ENCODE assay signal across 9 mouse cellular contexts in the genomic region with DNA sequence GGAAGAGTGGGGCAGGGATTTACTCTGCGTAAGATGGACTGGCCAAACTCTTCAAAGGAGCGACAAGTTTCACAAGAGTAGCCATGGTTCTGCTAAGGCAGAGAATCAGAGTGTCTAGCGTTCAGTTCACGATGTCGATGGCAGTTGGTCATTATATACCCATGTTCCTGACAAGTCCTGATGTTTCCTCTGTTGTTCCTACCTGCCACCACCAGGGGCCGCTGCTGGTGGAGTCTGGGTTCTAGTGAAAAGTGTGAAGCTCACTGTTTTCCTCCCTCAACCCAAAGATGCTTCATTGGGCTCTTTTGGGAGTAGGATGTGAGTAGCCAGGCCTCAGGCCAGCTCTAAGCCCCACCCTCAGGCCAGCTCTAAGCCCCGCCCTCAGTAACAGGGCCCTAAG. TPM values are rescaled to one million over a fixed set of nuclear protein-coding genes. Genes with fewer than 3 reads are reported as not detected.
DNase-seq lines count a peak whose midpoint lies in the region; ATAC-seq and TF ChIP-seq lines count a peak whose summit lies in the region.
"Had no signal": no experiment of that assay in that cellular context is flagged by ENCODE, and none has a peak within 500 bp of the region (broad histone marks: within the 10 kb centered on the region; RNA-seq: fewer than 3 reads in every experiment).

No protein-coding gene starts in this region.

- peak; percentile 9 to 17 for DNase-seq in kidney, postnatal 4 days
- no peak for DNase-seq in kidney, adult 8-10 months
- DNase-seq in Patski (ENCODE audit: low read depth, low spot score) = no peak
- peak; percentile 23 for DNase-seq in embryonic facial prominence, embryonic 11.5 days (ENCODE audit: low spot score)
- DNase-seq in right cerebral cortex, postnatal 36 days (ENCODE audit: low spot score in 2 of 2) = no peak
- DNase-seq in forebrain, embryonic 14.5 days (ENCODE audit: low spot score) = no peak

- H3K9me3 ChIP-seq in embryonic facial prominence, embryonic 11.5 days (replicated peaks; ENCODE audit: control insufficient read depth, low read length) = no peaks in the 10 kb centered on the region
- no peaks in the 10 kb centered on the region for H3K9me3 ChIP-seq in forebrain, embryonic 14.5 days (replicated peaks; ENCODE audit: control insufficient read depth, low read length)
- H3K9me3 ChIP-seq in forebrain, embryonic 16.5 days (ENCODE audit: control insufficient read depth, low read length) = no peaks in the 10 kb centered on the region
- H3K9me3 ChIP-seq: lung, embryonic 15.5 days had no signal

- H3K4me1 ChIP-seq in embryonic facial prominence, embryonic 11.5 days (ENCODE audit: control insufficient read depth, insufficient read depth, low read length) = no peaks in the 10 kb centered on the region
- peaks cover 8% of the 10 kb centered on the region; the same call in 1 of the 2 replicates for H3K4me1 ChIP-seq in testis, adult 2 months (ENCODE audit: control insufficient read depth, insufficient read depth, low read length)
- no peaks in the 10 kb centered on the region for H3K4me1 ChIP-seq in forebrain, embryonic 14.5 days (ENCODE audit: control insufficient read depth, insufficient read depth, low read length)
- H3K4me1 ChIP-seq in forebrain, embryonic 16.5 days (replicated peaks; ENCODE audit: control insufficient read depth, insufficient read depth, low read length) = no peaks in the 10 kb centered on the region
- H3K4me1 ChIP-seq: lung, embryonic 15.5 days had no signal

- 65% methylated on average over 7 of the region's 7 CpGs for WGBS in embryonic facial prominence, embryonic 11.5 days
- 67% methylated on average over 7 of the region's 7 CpGs for WGBS in forebrain, embryonic 14.5 days
- WGBS in forebrain, embryonic 16.5 days = 67% methylated on average over 7 of the region's 7 CpGs

- ATAC-seq in Patski = no peak
- no peak for ATAC-seq in embryonic facial prominence, embryonic 11.5 days (replicated peaks; ENCODE audit: insufficient number of reproducible peaks, low FRiP score, low TSS enrichment, low read depth)
- ATAC-seq in forebrain, embryonic 14.5 days = no peak
- ATAC-seq in forebrain, embryonic 16.5 days = no peak

- peak; percentile 65 for TF ChIP-seq CTCF in Patski (IDR thresholded peaks at IDR 0.05)
- TF ChIP-seq CTCF in testis, adult 2 months (IDR thresholded peaks at IDR 0.05; ENCODE audit: control insufficient read depth, insufficient read depth, insufficient replicate concordance, low read depth, low read length) = peak; percentile 84; the same call in 1 of the 2 replicates

- no peak overlapping the region for H3K9ac ChIP-seq in embryonic facial prominence, embryonic 11.5 days (replicated peaks; ENCODE audit: low read length)
- H3K9ac ChIP-seq in forebrain, embryonic 14.5 days (ENCODE audit: low read length) = no peak overlapping the region
- H3K9ac ChIP-seq in forebrain, embryonic 16.5 days (replicated peaks; ENCODE audit: low read depth, low read length) = no peak overlapping the region
- H3K9ac ChIP-seq: lung, embryonic 15.5 days had no signal

- H3K4me3 ChIP-seq in embryonic facial prominence, embryonic 11.5 days (ENCODE audit: low read depth, low read length) = no peak overlapping the region
- H3K4me3 ChIP-seq in testis, adult 2 months (ENCODE audit: control insufficient read depth, low read depth, low read length) = peak overlapping the region; percentile 43
- no peak overlapping the region for H3K4me3 ChIP-seq in forebrain, embryonic 14.5 days (ENCODE audit: low read depth, low read length)
- no peak overlapping the region for H3K4me3 ChIP-seq in forebrain, embryonic 16.5 days (replicated peaks; ENCODE audit: low read length)
- H3K4me3 ChIP-seq: lung, embryonic 15.5 days had no signal

- no peaks in the 10 kb centered on the region for H3K36me3 ChIP-seq in embryonic facial prominence, embryonic 11.5 days (replicated peaks; ENCODE audit: control insufficient read depth, insufficient read depth, low read depth, low read length)
- H3K36me3 ChIP-seq in testis, adult 2 months (ENCODE audit: control insufficient read depth, insufficient read depth, low read length) = no peaks in the 10 kb centered on the region
- no peaks in the 10 kb centered on the region for H3K36me3 ChIP-seq in forebrain, embryonic 14.5 days (ENCODE audit: control insufficient read depth, insufficient read depth, low read length)
- no peaks in the 10 kb centered on the region for H3K36me3 ChIP-seq in forebrain, embryonic 16.5 days (ENCODE audit: control insufficient read depth, insufficient read depth)
- H3K36me3 ChIP-seq: lung, embryonic 15.5 days had no signal

- H3K27ac ChIP-seq in embryonic facial prominence, embryonic 11.5 days (replicated peaks; ENCODE audit: low read depth, low read length) = no peak overlapping the region
- H3K27ac ChIP-seq in testis, adult 2 months (ENCODE audit: control insufficient read depth, insufficient read depth, low read depth, low read length) = peak overlapping the region; percentile 59
- no peak overlapping the region for H3K27ac ChIP-seq in forebrain, embryonic 14.5 days (ENCODE audit: low read depth, low read length)
- H3K27ac ChIP-seq in forebrain, embryonic 16.5 days (ENCODE audit: low read length) = no peak overlapping the region
- H3K27ac ChIP-seq: lung, embryonic 15.5 days had no signal

- in situ Hi-C loops in Patski (cut with MboI; ENCODE audit: low pct_unique_long_range_greater_than_20kb) = no loop called here

- no peak overlapping the region for H3K4me2 ChIP-seq in embryonic facial prominence, embryonic 11.5 days (ENCODE audit: low read depth, low read length)
- no peak overlapping the region for H3K4me2 ChIP-seq in forebrain, embryonic 14.5 days (ENCODE audit: low read length)
- no peak overlapping the region for H3K4me2 ChIP-seq in forebrain, embryonic 16.5 days (ENCODE audit: low read length)
- H3K4me2 ChIP-seq: lung, embryonic 15.5 days had no signal

- TF ChIP-seq POLR2A in testis, adult 2 months (IDR thresholded peaks at IDR 0.05; ENCODE audit: control insufficient read depth, low read depth, low read length) = no peak

- H3K27me3 ChIP-seq in Patski = peaks cover 4% of the 10 kb centered on the region
- H3K27me3 ChIP-seq in embryonic facial prominence, embryonic 11.5 days (ENCODE audit: control insufficient read depth, insufficient read depth, low read length) = no peaks in the 10 kb centered on the region
- H3K27me3 ChIP-seq in testis, adult 2 months (ENCODE audit: control insufficient read depth, insufficient read depth, low read length) = no peaks in the 10 kb centered on the region
- no peaks in the 10 kb centered on the region for H3K27me3 ChIP-seq in forebrain, embryonic 14.5 days (replicated peaks; ENCODE audit: control insufficient read depth, insufficient read depth, low read length)
- H3K27me3 ChIP-seq in forebrain, embryonic 16.5 days (replicated peaks; ENCODE audit: control insufficient read depth, insufficient read depth, low read length) = no peaks in the 10 kb centered on the region
- H3K27me3 ChIP-seq: lung, embryonic 15.5 days had no signal

- CTCF ChIA-PET in Patski (lab: Charles Lee) = interaction anchor here (0.6 to 1.5 kb wide), 3 partner anchors 25 to 478 kb away, joined by 3 to 5 read pairs (median 3); no protein-coding TSS in a partner anchor

- POLR2A ChIA-PET in Patski (lab: Charles Lee) = no interaction called here

RNA-seq across cellular contexts. Expression of gene Pdgfra, which starts 33.3 kb away (rescaled TPM):
- polyA plus RNA-seq in Patski (2021) = 7.5 TPM
- polyA plus RNA-seq in embryonic facial prominence, embryonic 11.5 days (2014; fragmentation: Nextera tagmentation; extraction: Ambion mirVana) = 87.2 and 88.6 TPM in 2 replicates
- polyA plus RNA-seq in testis, adult 2 months (2012; rRNA removed) = 3.9 TPM in 2 replicates
- polyA plus RNA-seq in forebrain, embryonic 14.5 days (2014; fragmentation: Nextera tagmentation; extraction: Ambion mirVana) = 7.0 and 10.9 TPM in 2 replicates
- polyA plus RNA-seq in forebrain, embryonic 16.5 days (2015; fragmentation: Nextera tagmentation; extraction: Ambion mirVana) = 11.3 and 12.1 TPM in 2 replicates

RNA-seq across cellular contexts. Expression of gene Gsx2, which starts 43.4 kb away (rescaled TPM):
- polyA plus RNA-seq in Patski (2021) = not detected
- polyA plus RNA-seq in embryonic facial prominence, embryonic 11.5 days (2014; fragmentation: Nextera tagmentation; extraction: Ambion mirVana) = 0.82 and 1.7 TPM in 2 replicates
- not detected in 2 replicates for polyA plus RNA-seq in testis, adult 2 months (2012; rRNA removed)
- 5.6 and 7.4 TPM in 2 replicates for polyA plus RNA-seq in forebrain, embryonic 14.5 days (2014; fragmentation: Nextera tagmentation; extraction: Ambion mirVana)
- 3.3 and 6.0 TPM in 2 replicates for polyA plus RNA-seq in forebrain, embryonic 16.5 days (2015; fragmentation: Nextera tagmentation; extraction: Ambion mirVana)
- polyA plus RNA-seq: lung, embryonic 15.5 days had no signal

Comparison
In these comparisons a context has a peak if more than half of its experiments do, and no peak if none do; other contexts are left out.
1. DNase-seq: peak in kidney, postnatal 4 days (2 of 2) and embryonic facial prominence, embryonic 11.5 days (single experiment); none in kidney, adult 8-10 months (0 of 2), Patski (single experiment), right cerebral cortex, postnatal 36 days (0 of 2) and forebrain, embryonic 14.5 days (single experiment).